Mouse (Mus musculus) C2C12 (cell line): ENCODE results near the gene Klhl36. TPM values are rescaled to one million over a fixed set of nuclear protein-coding genes. Genes with fewer than 3 reads are reported as not detected.

ENCODE experiments used
- H3K27me3 ChIP-seq: one replicate; pipeline ENCODE4 v1.6.1; 2011; ENCODE audit not compliant: control insufficient read depth, insufficient read depth, insufficient read length
- H3K36me3 ChIP-seq: one replicate; pipeline ENCODE4 v1.6.1; 2011; ENCODE audit not compliant: control insufficient read depth, insufficient read depth
- H3K4me3 ChIP-seq: one replicate; pipeline ENCODE4 v1.5.1; 2011; ENCODE audit warnings: mild to moderate bottlenecking, control low read depth; ENCODE audit not compliant: poor library complexity, insufficient read depth, severe bottlenecking
- H3K79me2 ChIP-seq: one replicate; pipeline ENCODE4 v1.6.1; 2011; ENCODE audit not compliant: control insufficient read depth, insufficient read depth
- H3K79me3 ChIP-seq: one replicate; pipeline ENCODE4 v1.6.1; 2011; ENCODE audit warnings: low read depth, control low read depth
- H3ac ChIP-seq: one replicate; pipeline ENCODE3; 2011; ENCODE audit warnings: low read depth; ENCODE audit not compliant: control insufficient read depth, insufficient read length
- CEBPB ChIP-seq: IDR thresholded peaks from one replicate; pipeline ENCODE4 v1.6.1; 2011; ENCODE audit warnings: low read depth, mild to moderate bottlenecking, control low read depth, moderate library complexity
- CTCF ChIP-seq: IDR thresholded peaks from one replicate; pipeline ENCODE4 v1.5.1; 2011; ENCODE audit not compliant: control insufficient read depth, insufficient read depth, insufficient read length
- FOSL1 ChIP-seq: IDR thresholded peaks from one replicate; pipeline ENCODE4 v1.8.0; 2011; ENCODE audit warnings: mild to moderate bottlenecking, low read length; ENCODE audit not compliant: poor library complexity, insufficient read depth, severe bottlenecking
- MAX ChIP-seq: IDR thresholded peaks from one replicate; pipeline ENCODE4 v1.6.1; 2011; ENCODE audit warnings: mild to moderate bottlenecking, control low read depth
- MYOD1 ChIP-seq: IDR thresholded peaks from one replicate; pipeline ENCODE4 v1.6.1; 2011; ENCODE audit warnings: low read depth; ENCODE audit not compliant: control insufficient read depth, insufficient read length
- MYOG ChIP-seq: IDR thresholded peaks from one replicate; pipeline ENCODE4 v1.6.1; 2011; ENCODE audit not compliant: control insufficient read depth, insufficient read length; ENCODE audit errors: extremely low read depth
- USF1 ChIP-seq: IDR thresholded peaks from one replicate; pipeline ENCODE4 v1.6.1; 2011; ENCODE audit warnings: low read depth, mild to moderate bottlenecking, control low read depth, moderate library complexity
- polyA plus RNA-seq: library from polyadenylated mRNA; unstranded; fragments of >200 nt; fragmentation: generic; extraction: Trizol; gene quantifications from one replicate; pipeline ENCODE4 v1.2.1, GENCODE M21; 2012; ENCODE audit warnings: missing spikeins

Klhl36 gene
- polyA plus RNA-seq, 1 experiment: 2.7 TPM

DNA sequence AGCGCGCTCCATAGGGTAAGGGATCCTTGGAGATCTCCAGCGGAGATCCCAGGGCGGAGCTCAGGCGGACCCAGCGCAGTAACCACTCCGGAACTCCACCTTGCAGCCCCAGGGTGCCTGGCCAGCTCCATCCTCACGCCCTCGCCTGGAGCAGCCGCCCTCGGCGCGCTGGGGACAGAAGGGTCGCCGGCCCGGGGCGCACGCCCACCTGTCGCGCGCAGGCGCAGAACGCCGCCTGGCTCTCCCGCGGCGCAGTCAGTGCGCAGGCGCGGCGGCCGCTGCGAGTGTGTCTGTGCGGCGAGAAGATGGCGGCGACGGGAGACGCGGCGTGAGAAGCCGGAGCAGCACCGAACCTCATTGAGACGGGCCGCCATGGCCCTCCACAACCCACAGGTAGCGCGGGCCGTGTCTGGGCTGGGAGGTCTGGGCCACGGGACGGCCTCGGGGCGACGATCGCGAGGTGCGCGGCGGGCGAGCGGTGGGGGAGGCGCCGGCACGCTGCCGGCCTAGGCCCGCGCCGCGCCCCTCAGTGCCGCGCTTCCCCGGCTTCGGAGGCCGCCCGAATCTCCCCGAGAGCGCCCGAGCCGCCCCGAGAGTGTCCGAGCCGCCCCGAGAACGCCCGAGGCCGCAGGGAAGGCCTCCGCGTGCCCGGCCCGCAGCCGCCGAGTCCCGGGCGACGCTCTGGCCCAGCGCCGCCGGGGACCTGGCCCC is 48.6 kb downstream of the Klhl36 start, which contains the start of gene Gm20388:
Gene Gm20388, plus strand, starts transcription at position 295 of the 711 bp plus-strand sequence.
- TF ChIP-seq CEBPB: no peak
- no peak for TF ChIP-seq FOSL1
- no peak for TF ChIP-seq USF1
- no peak for TF ChIP-seq CTCF
- no peak for TF ChIP-seq MYOD1
- TF ChIP-seq MAX: no peak
- no peak for TF ChIP-seq MYOG
- no peaks in the 10 kb centered on the region for H3K36me3 ChIP-seq
- H3K4me3 ChIP-seq: peak within 1 kb of the TSS; percentile 75
- H3ac ChIP-seq: peak within 1 kb of the TSS; percentile 94
- H3K79me3 ChIP-seq: peaks cover 47% of the 10 kb centered on the region
- no peaks in the 10 kb centered on the region for H3K27me3 ChIP-seq
- H3K79me2 ChIP-seq: peaks cover 51% of the 10 kb centered on the region

DNA sequence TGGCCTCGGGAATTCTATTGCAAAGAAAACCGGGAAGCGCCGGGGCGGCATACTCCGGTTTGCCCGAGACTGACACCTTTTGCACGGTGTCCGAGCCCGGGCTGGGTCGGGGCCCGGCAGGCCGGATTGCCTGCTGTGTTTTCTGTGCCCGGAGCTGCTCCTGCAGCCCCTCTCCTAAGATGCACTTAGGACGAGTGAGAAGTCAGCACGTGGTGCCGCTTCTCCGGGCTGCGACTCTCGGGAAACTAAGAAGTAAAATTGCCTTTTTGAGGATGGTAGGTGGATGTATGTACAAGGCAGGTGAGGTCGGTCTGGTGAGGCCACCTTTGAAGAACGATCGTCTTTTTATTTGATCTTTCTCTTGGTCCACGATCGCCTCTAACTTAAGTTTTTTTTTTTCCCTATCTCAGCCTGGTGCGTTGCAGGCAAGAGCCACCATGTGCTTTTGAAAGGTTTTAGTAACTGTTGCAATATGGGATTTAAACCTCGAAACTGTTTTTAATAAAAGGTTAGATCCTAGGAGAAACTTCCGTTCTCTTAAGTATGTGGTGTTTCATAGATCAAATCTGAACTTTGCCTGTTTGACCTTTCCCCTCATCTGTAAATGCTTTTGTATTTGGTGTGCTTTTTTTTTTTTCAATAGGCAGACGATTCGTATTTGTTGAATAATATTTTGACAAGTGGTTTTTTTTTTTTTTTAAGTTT is 49.3 kb downstream of the Klhl36 start:
- H3K4me3 ChIP-seq: peak overlapping the region; percentile 75
- H3K79me2 ChIP-seq: peaks cover 58% of the 10 kb centered on the region
- peak overlapping the region; percentile 94 for H3ac ChIP-seq
- peaks cover 2% of the 10 kb centered on the region for H3K36me3 ChIP-seq
- H3K27me3 ChIP-seq: no peaks in the 10 kb centered on the region
- TF ChIP-seq CTCF (no peak), MYOG (no peak), USF1 (peak; percentile 34), CEBPB (no peak), MYOD1 (no peak), MAX (no peak)
- H3K79me3 ChIP-seq: peaks cover 54% of the 10 kb centered on the region

DNA sequence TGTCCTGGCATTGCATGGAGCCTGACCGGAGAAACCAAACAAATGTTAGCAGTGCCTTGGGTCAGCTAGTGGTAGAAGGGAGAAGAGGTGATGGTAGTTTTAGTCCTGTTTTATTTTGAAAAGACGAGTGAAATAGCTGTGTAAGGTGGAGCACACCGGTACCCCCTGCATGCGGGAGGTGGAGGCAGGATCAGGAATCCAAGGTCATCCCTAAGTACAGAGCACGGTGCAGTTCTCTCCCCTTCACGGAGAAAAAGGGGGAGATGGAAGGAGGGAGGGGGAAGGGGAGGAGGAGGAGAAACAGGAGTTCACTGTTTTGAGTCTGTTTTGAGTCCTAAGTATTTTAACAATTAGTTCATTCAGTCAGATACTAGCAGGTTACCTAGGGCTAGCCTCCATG is 50.6 kb downstream of the Klhl36 start:
- H3K27me3 ChIP-seq: no peaks in the 10 kb centered on the region
- TF ChIP-seq FOSL1 (no peak), CTCF (no peak), USF1 (no peak), CEBPB (no peak), MYOG (no peak), MYOD1 (no peak), MAX (no peak)
- peak overlapping the region; percentile 19 for H3ac ChIP-seq
- no peak overlapping the region for H3K4me3 ChIP-seq
- H3K36me3 ChIP-seq: peaks cover 6% of the 10 kb centered on the region
- H3K79me2 ChIP-seq: peaks cover 71% of the 10 kb centered on the region
- H3K79me3 ChIP-seq: peaks cover 67% of the 10 kb centered on the region

DNA sequence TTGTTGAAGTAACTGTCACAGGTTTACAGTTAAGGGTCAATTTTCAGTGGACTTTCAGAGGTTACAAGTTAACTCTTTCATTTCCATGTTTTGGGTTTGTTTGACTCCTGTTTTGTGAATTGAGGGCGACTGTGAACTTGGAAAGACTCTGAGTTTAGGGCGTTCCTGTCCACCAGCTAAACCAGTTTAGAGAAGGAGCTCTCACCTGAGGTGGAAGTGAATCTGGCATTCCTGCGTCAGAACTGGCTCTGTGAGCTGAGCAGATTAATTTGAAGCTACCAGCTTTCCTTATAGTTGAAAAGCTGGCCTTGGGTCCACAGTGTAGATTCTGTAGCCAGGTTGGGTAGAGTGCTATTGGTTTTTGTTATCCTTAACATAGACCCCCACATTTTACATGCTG is 51.1 kb downstream of the Klhl36 start:
- Histone ChIP-seq H3K36me3 (peaks cover 6% of the 10 kb centered on the region), H3K27me3 (no peaks in the 10 kb centered on the region), H3K4me3 (no peak overlapping the region), H3K79me2 (peaks cover 76% of the 10 kb centered on the region), H3ac (no peak overlapping the region), H3K79me3 (peaks cover 72% of the 10 kb centered on the region)
- TF ChIP-seq MYOG (no peak), USF1 (no peak), MAX (no peak), MYOD1 (no peak), CEBPB (no peak), FOSL1 (no peak), CTCF (no peak)

DNA sequence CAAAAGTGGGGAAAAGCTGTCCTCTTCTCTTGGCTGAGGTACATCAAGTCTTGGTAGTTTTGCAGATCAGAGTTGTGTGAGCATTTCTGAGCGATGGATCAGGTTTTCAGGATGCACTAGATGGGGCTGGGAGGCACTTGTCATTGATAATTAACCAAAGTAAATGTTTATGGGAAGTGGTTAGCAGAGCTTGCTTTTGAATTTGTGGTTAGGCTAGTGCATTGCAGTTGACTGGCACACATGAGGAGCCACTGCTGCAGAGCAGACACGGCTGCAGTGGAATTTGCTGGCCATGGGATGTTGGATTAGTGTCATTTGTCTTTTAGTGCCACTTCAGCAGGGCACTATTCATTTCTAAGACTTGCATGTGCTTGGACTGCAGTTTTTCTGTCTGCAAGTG is 52.1 kb downstream of the Klhl36 start:
- Histone ChIP-seq H3K79me3 (peaks cover 80% of the 10 kb centered on the region), H3K36me3 (peaks cover 6% of the 10 kb centered on the region), H3ac (no peak overlapping the region), H3K4me3 (no peak overlapping the region), H3K79me2 (peaks cover 86% of the 10 kb centered on the region), H3K27me3 (no peaks in the 10 kb centered on the region)
- TF ChIP-seq CEBPB (no peak), MYOD1 (no peak), USF1 (no peak), MAX (no peak), CTCF (no peak), MYOG (no peak), FOSL1 (no peak)
